Mouse (Mus musculus) stomach, embryonic 15.5 days (tissue): Measurements from ENCODE around the gene Dusp10. TPM values are rescaled to one million over a fixed set of nuclear protein-coding genes. Genes with fewer than 3 reads are reported as not detected.
A peak's percentile ranks its signal among the peaks of the same experiment; 100 is the strongest.

Experiments
- ATAC-seq: fragments of 200-750 bp; cut with Nextera tagmentation; 2 replicates; pipeline ENCODE4 v1.8.0; 2017; ENCODE audit warnings: low read depth, moderate number of reproducible peaks, moderate TSS enrichment; ENCODE audit not compliant: insufficient read depth, low FRiP score
- H3K27ac ChIP-seq: fragments of 300-500 bp; sonication (generic); 2 replicates; pipeline ENCODE4 v1.5.1; 2015; ENCODE audit warnings: mild to moderate bottlenecking, inconsistent platforms
- H3K27me3 ChIP-seq: fragments of 300-500 bp; sonication (generic); replicated peaks from 2 replicates; pipeline ENCODE4 v1.6.1; 2015; ENCODE audit warnings: inconsistent platforms
- H3K36me3 ChIP-seq: fragments of 300-500 bp; sonication (generic); 2 replicates; pipeline ENCODE4 v1.6.1; 2015; ENCODE audit warnings: inconsistent platforms
- H3K4me1 ChIP-seq: fragments of 300-500 bp; sonication (generic); 2 replicates; pipeline ENCODE4 v1.6.1; 2015; ENCODE audit warnings: inconsistent platforms
- H3K4me2 ChIP-seq: fragments of 300-500 bp; sonication (generic); 2 replicates; pipeline ENCODE4 v1.6.1; 2015; ENCODE audit warnings: mild to moderate bottlenecking, inconsistent platforms
- H3K4me3 ChIP-seq: fragments of 300-500 bp; sonication (generic); replicated peaks from 2 replicates; pipeline ENCODE4 v1.5.1; 2015; ENCODE audit warnings: inconsistent platforms
- H3K9ac ChIP-seq: fragments of 300-500 bp; sonication (generic); 2 replicates; pipeline ENCODE4 v1.6.1; 2015; ENCODE audit warnings: inconsistent platforms
- H3K9me3 ChIP-seq: fragments of 300-500 bp; sonication (generic); 2 replicates; pipeline ENCODE4 v1.6.1; 2016; ENCODE audit warnings: inconsistent platforms
- WGBS: fragments of 180-500 bp; shearing (Covaris S2); methylation state at CpG from one replicate; pipeline ENCODE4 v1.1.7; 2015; 5-methylcytosine and 5-hydroxymethylcytosine counted together
- polyA plus RNA-seq: library from polyadenylated mRNA; unstranded; fragments of >200 nt; fragmentation: Nextera tagmentation; extraction: Ambion mirVana; gene quantifications from 2 replicates; pipeline ENCODE4 v1.2.1, GENCODE M21; 2015

Dusp10 gene
- polyA plus RNA-seq, 1 experiment from 2014 or later = 8.1 TPM

DNA sequence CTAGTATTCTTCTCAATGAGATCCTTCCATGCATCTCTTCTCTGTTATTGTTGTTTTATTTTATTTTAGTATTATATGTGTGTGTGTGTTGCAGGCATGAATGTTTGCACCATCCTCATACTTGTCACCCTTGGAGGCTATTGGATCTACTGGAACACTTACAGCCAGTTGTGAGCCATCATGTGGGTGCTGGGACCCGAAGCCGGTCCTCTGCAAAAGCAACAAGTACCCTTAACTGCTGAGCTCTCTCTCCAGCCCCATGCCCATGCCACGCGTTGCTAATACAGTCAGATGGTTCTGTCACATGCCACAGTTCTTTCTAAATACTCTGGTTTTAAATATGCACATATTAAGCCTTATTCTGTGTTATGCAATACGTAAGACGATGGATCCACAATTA is 1.8 kb upstream of the Dusp10 start:
- 94% methylated on average over 6 of the region's 6 CpGs for WGBS
- no peaks in the 10 kb centered on the region for H3K27me3 ChIP-seq
- ATAC-seq = no peak

DNA sequence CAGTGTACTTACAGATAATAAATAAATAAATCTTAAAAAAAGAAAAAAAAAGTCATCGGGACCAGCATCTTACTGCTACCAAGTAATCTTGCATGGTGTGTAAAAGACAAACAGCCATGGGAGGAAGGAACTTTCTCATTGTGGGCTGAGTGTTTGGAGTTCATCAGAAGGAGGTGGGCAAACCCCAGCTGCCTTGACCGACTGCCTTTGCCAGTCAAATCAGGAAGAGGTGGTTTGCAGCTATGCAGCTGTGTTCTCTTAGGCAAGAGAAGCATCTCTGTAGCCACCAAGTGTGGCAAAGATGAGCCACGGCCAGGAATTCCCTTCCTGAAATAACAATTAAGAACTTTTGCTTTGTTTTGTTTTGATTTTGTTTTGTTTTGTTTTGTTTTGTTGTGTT is 989 bp downstream of the Dusp10 start:
- no peaks in the 10 kb centered on the region for H3K4me1 ChIP-seq
- WGBS = 72% methylated on average over 3 of the region's 3 CpGs
- H3K36me3 ChIP-seq = no peaks in the 10 kb centered on the region
- no peaks in the 10 kb centered on the region for H3K27me3 ChIP-seq
- H3K27ac ChIP-seq = no peak overlapping the region
- H3K4me2 ChIP-seq = no peak overlapping the region
- H3K4me3 ChIP-seq = no peak overlapping the region
- H3K9me3 ChIP-seq = no peaks in the 10 kb centered on the region
- no peak overlapping the region for H3K9ac ChIP-seq
- no peak for ATAC-seq

More for the DNA sequence above, 1.8 kb upstream of the Dusp10 start:
- H3K4me1 ChIP-seq = no peaks in the 10 kb centered on the region
- no peak overlapping the region for H3K4me2 ChIP-seq
- H3K9ac ChIP-seq = no peak overlapping the region
- no peaks in the 10 kb centered on the region for H3K9me3 ChIP-seq
- no peaks in the 10 kb centered on the region for H3K36me3 ChIP-seq
- H3K4me3 ChIP-seq = no peak overlapping the region
- no peak overlapping the region for H3K27ac ChIP-seq

DNA sequence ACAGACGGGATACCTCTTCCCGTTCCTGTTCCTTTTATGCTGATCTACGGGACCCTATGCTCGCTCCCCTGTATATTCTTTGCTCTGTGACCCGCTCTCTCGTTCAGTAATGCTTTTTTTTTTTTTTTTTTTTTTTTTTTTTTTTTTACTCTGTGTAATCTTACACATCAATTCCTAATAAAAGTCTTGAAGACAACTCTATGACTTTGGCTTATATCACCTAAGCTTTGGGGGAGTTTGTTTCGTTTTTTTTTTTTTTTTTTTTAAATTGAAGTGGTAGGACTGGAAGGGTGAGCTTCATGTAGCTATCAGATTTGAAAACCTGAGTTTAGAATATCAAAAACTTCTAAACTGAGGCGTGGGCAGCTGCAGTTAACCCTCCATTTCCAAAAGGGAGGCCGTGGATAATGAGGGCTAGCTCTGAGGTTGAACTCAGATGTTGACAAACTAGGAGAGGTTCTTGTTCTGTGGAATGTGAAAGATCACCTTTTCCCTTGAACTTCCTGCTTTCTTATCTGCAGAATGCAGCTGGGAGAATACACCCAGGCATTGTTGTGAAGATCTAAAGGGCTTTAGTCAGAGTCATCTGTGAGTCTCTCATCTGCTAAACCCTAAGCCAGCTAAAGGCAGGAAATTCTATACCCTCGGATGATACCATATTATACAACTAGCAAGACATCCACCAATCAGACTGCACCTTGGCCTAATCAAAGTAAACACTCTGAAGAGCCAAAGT is 3.1 kb downstream of the Dusp10 start:
- Histone ChIP-seq H3K27me3 (no peaks in the 10 kb centered on the region), H3K4me2 (no peak overlapping the region), H3K36me3 (no peaks in the 10 kb centered on the region), H3K4me1 (no peaks in the 10 kb centered on the region), H3K27ac (0 out of 2 replicates have a peak overlapping the region, but pooled peaks have one; percentile 3), H3K4me3 (no peak overlapping the region), H3K9ac (no peak overlapping the region), H3K9me3 (no peaks in the 10 kb centered on the region)
- WGBS = 52% methylated on average over 10 of the region's 10 CpGs
- ATAC-seq = no peak

DNA sequence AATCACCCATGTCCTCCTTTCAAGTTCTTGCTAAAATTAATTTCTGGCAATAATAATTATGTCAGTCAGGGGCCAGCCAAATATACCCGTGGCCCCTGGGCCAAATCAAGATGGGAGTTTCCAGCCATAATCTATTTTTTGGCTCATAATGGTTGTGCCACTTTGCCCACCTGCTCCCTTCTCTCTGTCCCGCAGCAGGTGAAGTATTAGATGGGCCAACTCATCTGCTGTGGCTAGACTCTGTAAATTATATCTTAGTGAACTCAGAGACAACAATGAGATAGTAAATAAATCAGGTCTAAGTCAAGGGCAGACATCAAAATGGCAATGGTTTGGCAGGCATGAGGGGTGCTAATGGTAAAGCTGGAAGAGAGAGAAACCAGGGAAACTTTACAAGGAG is 4.5 kb downstream of the Dusp10 start:
- Histone ChIP-seq H3K4me2 (no peak overlapping the region), H3K36me3 (no peaks in the 10 kb centered on the region), H3K27me3 (no peaks in the 10 kb centered on the region), H3K4me1 (no peaks in the 10 kb centered on the region), H3K27ac (no peak overlapping the region), H3K9ac (no peak overlapping the region), H3K9me3 (no peaks in the 10 kb centered on the region), H3K4me3 (no peak overlapping the region)
- no peak for ATAC-seq
- 78% methylated on average over 2 of the region's 2 CpGs for WGBS

DNA sequence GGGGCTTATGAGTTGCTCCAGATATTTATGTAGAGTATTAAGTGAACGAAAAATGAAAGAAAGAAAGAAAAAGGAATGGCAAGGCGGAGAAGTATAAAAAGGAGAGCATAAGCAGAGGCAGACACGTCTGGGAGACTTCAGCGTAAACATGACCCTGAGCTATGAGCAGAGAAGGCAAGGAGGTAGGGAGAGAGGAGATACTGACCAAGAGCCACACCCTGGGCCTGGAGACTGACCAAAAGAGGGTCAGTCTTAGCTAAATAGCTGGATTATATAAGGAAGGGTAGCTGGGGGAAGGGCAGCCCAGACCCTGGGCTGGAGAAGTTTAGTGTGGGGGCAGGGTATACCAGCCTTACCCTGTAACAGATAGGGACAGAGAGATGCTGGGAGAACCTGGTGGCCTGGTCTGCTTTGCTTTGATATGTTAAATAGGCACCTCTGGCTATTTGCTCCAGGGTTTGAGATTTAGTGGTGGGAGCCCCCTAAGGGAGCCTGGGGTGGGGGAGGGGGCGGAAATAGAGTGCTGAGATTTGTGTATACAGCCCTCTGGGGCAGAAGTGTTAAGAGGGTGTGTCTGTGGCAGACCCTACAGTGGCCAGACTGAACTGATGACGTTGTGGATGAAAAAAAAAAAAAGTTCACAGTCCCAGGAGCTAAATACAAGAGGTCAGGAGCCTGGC is 6.1 kb downstream of the Dusp10 start:
- no peaks in the 10 kb centered on the region for H3K4me1 ChIP-seq
- no peak overlapping the region for H3K9ac ChIP-seq
- H3K27me3 ChIP-seq = no peaks in the 10 kb centered on the region
- 39% methylated on average over 6 of the region's 6 CpGs for WGBS
- no peaks in the 10 kb centered on the region for H3K36me3 ChIP-seq
- H3K4me2 ChIP-seq = no peak overlapping the region
- no peak overlapping the region for H3K4me3 ChIP-seq
- ATAC-seq = no peak
- H3K27ac ChIP-seq = no peak overlapping the region
- no peaks in the 10 kb centered on the region for H3K9me3 ChIP-seq

DNA sequence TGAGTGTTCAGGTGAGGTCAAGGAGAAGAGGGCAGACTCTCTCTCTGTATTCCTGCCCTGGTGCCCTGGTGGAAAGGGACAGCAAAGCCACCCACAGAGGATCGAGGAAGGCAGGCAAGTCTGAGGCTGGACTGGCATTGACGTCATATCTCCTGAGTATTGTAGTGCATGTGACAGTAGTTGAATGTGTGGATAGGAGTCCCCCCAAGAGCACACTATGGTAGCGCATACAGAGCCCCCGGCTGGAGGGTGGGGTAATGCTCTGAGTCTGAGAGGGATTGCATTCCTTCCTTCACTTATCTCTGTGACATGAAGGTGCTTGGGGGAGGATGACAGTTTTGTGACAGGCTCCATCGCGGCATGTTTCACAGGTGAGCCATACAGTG is 6.6 kb downstream of the Dusp10 start:
- ATAC-seq = no peak
- 36% methylated on average over 6 of the region's 6 CpGs for WGBS

DNA sequence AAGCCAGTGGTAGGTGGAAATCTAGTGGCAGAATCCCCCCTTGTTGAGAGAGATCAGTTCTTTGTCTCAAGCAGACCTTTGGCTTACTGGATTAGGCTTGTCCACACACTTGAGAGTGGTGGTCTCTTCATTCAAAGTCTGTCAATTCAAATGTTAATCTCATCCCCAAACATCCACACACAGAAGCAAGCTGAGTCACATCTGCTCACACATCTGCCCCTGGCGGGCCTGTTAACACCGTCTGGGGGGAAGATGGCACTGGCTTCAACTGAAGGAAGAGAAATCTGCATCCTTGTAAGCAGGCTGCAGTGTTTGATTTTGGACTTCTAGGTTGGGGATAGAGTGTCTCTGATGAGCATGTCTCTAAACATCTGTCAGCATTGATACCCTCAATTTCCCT is 10.9 kb downstream of the Dusp10 start:
- Histone ChIP-seq H3K9ac (no peak overlapping the region), H3K27me3 (no peaks in the 10 kb centered on the region), H3K4me2 (no peak overlapping the region), H3K4me1 (no peaks in the 10 kb centered on the region), H3K27ac (no peak overlapping the region), H3K36me3 (no peaks in the 10 kb centered on the region), H3K9me3 (no peaks in the 10 kb centered on the region), H3K4me3 (no peak overlapping the region)
- ATAC-seq = no peak
- 52% methylated on average over 2 of the region's 2 CpGs for WGBS

More for the DNA sequence above, 6.6 kb downstream of the Dusp10 start:
- Histone ChIP-seq H3K27me3 (no peaks in the 10 kb centered on the region), H3K4me3 (no peak overlapping the region), H3K9me3 (no peaks in the 10 kb centered on the region), H3K4me1 (no peaks in the 10 kb centered on the region), H3K36me3 (no peaks in the 10 kb centered on the region), H3K27ac (no peak overlapping the region), H3K4me2 (no peak overlapping the region), H3K9ac (no peak overlapping the region)

DNA sequence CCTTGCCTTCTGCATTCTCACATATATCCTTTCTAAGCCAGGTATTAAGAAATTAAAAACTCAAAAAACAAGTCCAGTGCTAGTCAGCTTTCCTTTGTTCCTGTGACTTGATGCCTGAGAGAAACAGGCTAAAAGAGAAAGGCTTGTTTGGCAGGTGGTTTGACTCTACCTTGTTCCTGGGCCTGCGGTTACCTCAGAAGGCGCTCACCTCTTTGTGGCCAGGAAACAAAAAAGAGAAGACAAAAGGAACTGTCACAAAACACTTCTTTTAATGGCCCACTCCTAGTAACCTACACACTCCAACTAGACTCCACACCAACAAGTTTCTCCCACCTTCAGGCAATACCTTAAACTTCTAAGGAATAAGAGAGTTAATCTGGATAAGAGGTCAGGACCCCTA is 11.5 kb downstream of the Dusp10 start:
- WGBS = 95% methylated on average over 2 of the region's 2 CpGs
- Histone ChIP-seq H3K4me2 (no peak overlapping the region), H3K4me3 (no peak overlapping the region), H3K4me1 (no peaks in the 10 kb centered on the region), H3K9ac (no peak overlapping the region), H3K27me3 (no peaks in the 10 kb centered on the region), H3K36me3 (no peaks in the 10 kb centered on the region), H3K27ac (no peak overlapping the region), H3K9me3 (no peaks in the 10 kb centered on the region)
- no peak for ATAC-seq

DNA sequence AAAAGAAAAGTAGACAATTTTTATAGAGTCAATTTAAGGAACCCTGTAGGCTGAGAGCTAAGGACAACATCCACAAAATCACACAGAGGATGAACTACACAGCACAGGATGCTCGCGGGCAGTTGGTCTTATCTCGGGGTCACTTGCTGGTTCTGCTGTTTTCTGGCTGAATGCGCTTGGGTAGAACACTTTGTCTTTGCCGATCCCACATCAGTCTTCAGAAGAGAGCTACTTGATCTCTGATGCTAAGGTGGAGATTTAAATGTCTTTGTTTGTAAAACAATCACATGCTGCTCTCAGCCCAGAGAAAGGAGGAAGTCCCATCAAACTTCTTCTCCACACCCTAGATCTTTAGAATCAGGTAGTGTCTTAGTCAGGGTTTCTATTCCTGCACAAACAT is 12.0 kb downstream of the Dusp10 start:
- 81% methylated on average over 5 of the region's 5 CpGs for WGBS
- H3K27ac ChIP-seq = no peak overlapping the region
- no peak for ATAC-seq
- no peak overlapping the region for H3K9ac ChIP-seq
- H3K36me3 ChIP-seq = no peaks in the 10 kb centered on the region
- no peaks in the 10 kb centered on the region for H3K27me3 ChIP-seq
- H3K4me3 ChIP-seq = no peak overlapping the region
- H3K4me1 ChIP-seq = no peaks in the 10 kb centered on the region
- no peak overlapping the region for H3K4me2 ChIP-seq
- H3K9me3 ChIP-seq = no peaks in the 10 kb centered on the region

DNA sequence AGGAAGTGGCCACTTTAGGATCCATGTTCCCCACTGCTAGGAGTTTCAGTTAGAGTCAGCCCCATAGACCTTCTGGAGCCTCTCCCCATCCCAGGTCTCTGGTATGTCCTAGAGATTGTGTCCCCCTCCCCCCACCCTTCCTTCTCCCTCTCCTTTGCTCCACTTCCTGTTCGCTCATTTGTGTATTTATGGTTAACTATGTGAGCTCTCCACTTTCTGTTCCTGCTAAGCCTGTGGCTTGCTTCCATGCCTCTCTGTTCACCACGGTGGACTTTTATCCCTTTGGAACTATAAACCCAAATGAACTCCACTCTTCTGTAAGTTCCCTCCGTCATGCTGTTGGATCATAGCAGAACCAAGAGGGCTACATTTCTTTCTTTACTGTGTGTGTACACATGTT is 13.9 kb downstream of the Dusp10 start:
- no peak overlapping the region for H3K4me2 ChIP-seq
- WGBS = 76% methylated on average over 3 of the region's 3 CpGs
- H3K9ac ChIP-seq = no peak overlapping the region
- H3K27ac ChIP-seq = no peak overlapping the region
- no peaks in the 10 kb centered on the region for H3K4me1 ChIP-seq
- H3K36me3 ChIP-seq = no peaks in the 10 kb centered on the region
- no peak overlapping the region for H3K4me3 ChIP-seq
- no peaks in the 10 kb centered on the region for H3K27me3 ChIP-seq
- ATAC-seq = no peak
- no peaks in the 10 kb centered on the region for H3K9me3 ChIP-seq

DNA sequence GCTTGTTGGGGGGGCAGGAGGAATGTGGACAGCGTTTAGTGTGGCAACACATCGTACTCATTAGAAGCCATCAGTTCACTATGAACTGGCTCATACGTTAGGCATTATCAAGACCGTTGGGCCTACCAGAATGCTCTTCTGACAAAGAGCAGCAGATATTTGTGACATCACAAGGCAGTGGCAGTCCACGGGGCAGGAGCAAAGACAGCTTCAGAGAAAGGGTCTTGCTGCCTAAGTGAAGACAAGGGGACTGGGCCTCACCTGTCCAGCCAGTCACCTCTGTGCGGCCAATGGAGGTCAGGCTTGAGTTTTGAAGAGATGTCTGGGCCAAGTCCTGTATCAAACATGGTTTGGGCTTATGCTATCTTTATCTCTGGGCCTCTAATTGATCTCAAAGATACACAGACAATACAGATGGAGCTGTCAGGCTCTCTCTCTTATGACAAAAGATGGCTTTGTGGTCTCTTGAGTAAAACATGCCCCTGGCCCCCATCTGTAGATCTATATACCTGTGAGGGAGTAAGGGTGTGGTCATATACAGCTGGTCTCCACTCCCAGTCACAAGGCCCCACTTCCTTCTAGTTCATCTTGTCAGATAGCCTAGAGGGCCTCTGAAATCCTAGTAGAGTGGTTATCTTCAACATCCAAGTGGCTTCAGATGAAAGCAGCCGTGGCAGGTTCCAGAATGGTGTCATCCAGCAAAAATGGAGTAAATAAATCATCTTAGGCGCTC is 17.1 kb downstream of the Dusp10 start:
- ATAC-seq = no peak
- no peaks in the 10 kb centered on the region for H3K9me3 ChIP-seq
- H3K27me3 ChIP-seq = no peaks in the 10 kb centered on the region
- H3K4me3 ChIP-seq = no peak overlapping the region
- WGBS = 91% methylated on average over 8 of the region's 8 CpGs
- H3K4me2 ChIP-seq = no peak overlapping the region
- no peak overlapping the region for H3K9ac ChIP-seq
- H3K27ac ChIP-seq = no peak overlapping the region
- peaks cover 4% of the 10 kb centered on the region for H3K4me1 ChIP-seq
- no peaks in the 10 kb centered on the region for H3K36me3 ChIP-seq

DNA sequence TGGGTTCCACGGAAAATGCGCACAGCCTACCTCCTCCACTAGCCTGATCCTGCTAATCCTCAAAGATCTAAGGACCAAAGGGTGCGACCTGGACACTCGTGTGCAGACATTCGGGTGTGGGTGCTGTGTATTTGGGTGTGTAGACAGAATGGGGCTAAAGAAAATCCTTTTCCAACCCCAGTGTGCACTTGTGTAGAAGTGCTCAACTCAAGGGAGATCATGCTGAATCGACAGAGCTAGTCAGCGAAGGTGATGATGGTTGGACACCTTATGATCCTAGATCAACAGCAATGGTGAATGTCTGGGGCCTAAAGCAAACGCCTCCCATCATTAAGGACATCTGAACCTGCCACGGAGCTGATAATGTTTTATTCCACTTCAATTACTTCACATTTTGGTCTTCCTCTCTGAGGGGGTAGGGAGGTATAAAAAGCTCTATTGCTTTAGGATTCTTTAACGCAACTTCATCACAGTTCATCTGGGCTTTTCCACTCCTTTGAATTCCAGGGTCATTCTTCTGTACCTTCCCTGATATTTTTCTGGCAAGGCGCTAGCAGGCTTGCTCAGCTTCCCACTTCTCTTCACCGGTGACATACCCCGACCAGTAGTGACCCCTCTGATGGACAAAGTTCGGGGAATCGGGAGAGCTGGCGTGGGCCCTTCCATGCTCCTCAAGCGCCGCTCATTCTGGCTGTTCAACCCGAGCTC is 19.7 kb downstream of the Dusp10 start:
- Histone ChIP-seq H3K4me2 (peak overlapping the region; percentile 92), H3K4me3 (peak overlapping the region; percentile 75), H3K9me3 (no peaks in the 10 kb centered on the region), H3K9ac (peak overlapping the region; percentile 81), H3K4me1 (peaks cover 8% of the 10 kb centered on the region), H3K27ac (peak overlapping the region; percentile 96), H3K36me3 (no peaks in the 10 kb centered on the region), H3K27me3 (no peaks in the 10 kb centered on the region)
- no peak for ATAC-seq
- WGBS = 28% methylated on average over 19 of the region's 19 CpGs
